Mouse (Mus musculus) left cerebral cortex, postnatal 36 days (tissue): Measurements from ENCODE around the gene Rbms3. TPM values are rescaled to one million over a fixed set of nuclear protein-coding genes. Genes with fewer than 3 reads are reported as not detected.

ENCODE experiments used
- DNase-seq, 2 experiments: peaks; one replicate each; pipeline ENCODE4 v3.0.0; 2021 to 2022; ENCODE audit warnings: low spot score in 2 of 2, mixed read lengths in 1 of 2
- intact Hi-C: fragments of 180-260 bp; cut with DNase I; formaldehyde crosslinking; loops from one replicate; pipeline ENCODE4 v1.15.1; 2025
- total RNA-seq, 2 experiments: library from RNA; stranded (reverse); gene quantifications; 2 replicates each; pipeline ENCODE4 v1.2.3; 2021

Rbms3 gene
- total RNA-seq, 2 experiments from 2014 or later = 10.1 to 14.6 TPM

- DNase-seq = no peak
- intact Hi-C loops = no loop called here
Observed at GRCm38 (mm10) chr9:117508941-117509340, 120.8 kb downstream of the Rbms3 start.

- intact Hi-C loops = no loop called here
- no peak for DNase-seq
Observed at GRCm38 (mm10) chr9:117491866-117492265, 137.8 kb downstream of the Rbms3 start.

GRCm38 (mm10) chr9:117484396-117484795, 145.3 kb downstream of the Rbms3 start:
- intact Hi-C loops = no loop called here
- no peak for DNase-seq

- intact Hi-C loops = no loop called here
- no peak for DNase-seq
Observed at GRCm38 (mm10) chr9:117476753-117477152, 153.0 kb downstream of the Rbms3 start.

- intact Hi-C loops = no loop called here
- DNase-seq = no peak
Observed at GRCm38 (mm10) chr9:117452816-117453215, 176.9 kb downstream of the Rbms3 start.

- no peak for DNase-seq
- intact Hi-C loops = no loop called here
Observed at GRCm38 (mm10) chr9:117442611-117443010, 187.1 kb downstream of the Rbms3 start.

GRCm38 (mm10) chr9:117435856-117436255, 193.9 kb downstream of the Rbms3 start:
- intact Hi-C loops = no loop called here
- peak; percentile 47 to 62 for DNase-seq

GRCm38 (mm10) chr9:117430670-117431069, 199.0 kb downstream of the Rbms3 start:
- no peak for DNase-seq
- intact Hi-C loops = no loop called here

- intact Hi-C loops = no loop called here
- DNase-seq = no peak
Observed at GRCm38 (mm10) chr9:117429217-117430105, 200.3 kb downstream of the Rbms3 start.

- intact Hi-C loops = no loop called here
- DNase-seq = no peak
Observed at GRCm38 (mm10) chr9:117423259-117423658, 206.5 kb downstream of the Rbms3 start.

GRCm38 (mm10) chr9:117419874-117420485, 209.7 kb downstream of the Rbms3 start:
- intact Hi-C loops = no loop called here
- no peak for DNase-seq

- no peak for DNase-seq
- intact Hi-C loops = no loop called here
Observed at GRCm38 (mm10) chr9:117413181-117413580, 216.5 kb downstream of the Rbms3 start.

GRCm38 (mm10) chr9:117412584-117412983, 217.1 kb downstream of the Rbms3 start:
- intact Hi-C loops = no loop called here
- DNase-seq = no peak

GRCm38 (mm10) chr9:117404621-117405020, 225.1 kb downstream of the Rbms3 start:
- no peak for DNase-seq
- intact Hi-C loops = no loop called here

GRCm38 (mm10) chr9:117400262-117400671, 229.4 kb downstream of the Rbms3 start:
- intact Hi-C loops = no loop called here
- no peak for DNase-seq

GRCm38 (mm10) chr9:117397071-117397470, 232.6 kb downstream of the Rbms3 start:
- DNase-seq = no peak
- intact Hi-C loops = no loop called here

GRCm38 (mm10) chr9:117396586-117396985, 233.1 kb downstream of the Rbms3 start:
- intact Hi-C loops = no loop called here
- DNase-seq = no peak

- no peak for DNase-seq
- intact Hi-C loops = no loop called here
Observed at GRCm38 (mm10) chr9:117393626-117394525, 235.8 kb downstream of the Rbms3 start.

GRCm38 (mm10) chr9:117388024-117388423, 241.7 kb downstream of the Rbms3 start:
- DNase-seq = no peak
- intact Hi-C loops = no loop called here

- no peak for DNase-seq
- intact Hi-C loops = no loop called here
Observed at GRCm38 (mm10) chr9:117380876-117381275, 248.8 kb downstream of the Rbms3 start.
